Mouse (Mus musculus) kidney, postnatal 0 days (tissue): ENCODE data around the gene Clec4a3. TPM values are rescaled to one million over a fixed set of nuclear protein-coding genes. Genes with fewer than 3 reads are reported as not detected.
A peak's percentile ranks its signal among the peaks of the same experiment; 100 is the strongest.
"Not testable (repeated sequence)": the region's sequence is repeated elsewhere in the genome, so short reads cannot be mapped to it uniquely, and the experiment has no call there.

ENCODE experiments used
- ATAC-seq: fragments of 200-750 bp; cut with Nextera tagmentation; replicated peaks from 2 replicates; pipeline ENCODE4 v1.8.0; 2017; ENCODE audit warnings: low read depth, moderate number of reproducible peaks, moderate TSS enrichment, moderate library complexity; ENCODE audit not compliant: low FRiP score
- DNase-seq: peaks from one replicate; pipeline ENCODE4 v3.0.0-alpha.2; 2016; ENCODE audit warnings: low spot score
- H3K27ac ChIP-seq: fragments of 300-500 bp; sonication (generic); 2 replicates; pipeline ENCODE4 v1.5.1; 2014; ENCODE audit warnings: mild to moderate bottlenecking
- H3K27me3 ChIP-seq: fragments of 300-500 bp; sonication (generic); 2 replicates; pipeline ENCODE4 v1.6.1; 2014; ENCODE audit warnings: low read length, mixed read lengths; ENCODE audit not compliant: insufficient read depth
- H3K36me3 ChIP-seq: fragments of 300-500 bp; sonication (generic); 2 replicates; pipeline ENCODE4 v1.6.1; 2014; ENCODE audit warnings: low read length, mixed read lengths; ENCODE audit not compliant: insufficient read depth
- H3K4me1 ChIP-seq: fragments of 300-500 bp; sonication (generic); replicated peaks from 2 replicates; pipeline ENCODE4 v1.6.1; 2014; ENCODE audit warnings: antibody characterized with exemption, low read length, mixed read lengths; ENCODE audit not compliant: insufficient read depth
- H3K4me2 ChIP-seq: fragments of 300-500 bp; sonication (generic); 2 replicates; pipeline ENCODE4 v1.6.1; 2014; ENCODE audit warnings: mild to moderate bottlenecking, low read length, moderate library complexity, mixed read lengths
- H3K4me3 ChIP-seq: fragments of 300-500 bp; sonication (generic); replicated peaks from 2 replicates; pipeline ENCODE4 v1.5.1; 2014; ENCODE audit warnings: low read depth, low read length
- H3K9ac ChIP-seq: fragments of 300-500 bp; sonication (generic); 2 replicates; pipeline ENCODE4 v1.6.1; 2014; ENCODE audit warnings: low read depth, low read length
- H3K9me3 ChIP-seq: fragments of 300-500 bp; sonication (generic); replicated peaks from 2 replicates; pipeline ENCODE4 v1.6.1; 2016; ENCODE audit warnings: low read length, inconsistent platforms, mixed read lengths
- CTCF ChIP-seq: IDR thresholded peaks from 2 replicates; pipeline ENCODE4 v1.5.1; 2016; ENCODE audit warnings: antibody characterized with exemption, low read depth, mild to moderate bottlenecking, moderate library complexity
- WGBS: fragments of 180-500 bp; shearing (Covaris S2); extraction: QIAGEN DNeasy Blood & Tissue Kit; methylation state at CpG from one replicate; pipeline ENCODE4 v1.1.7; 2014; 5-methylcytosine and 5-hydroxymethylcytosine counted together
- polyA plus RNA-seq: library from polyadenylated mRNA; unstranded; fragments of >200 nt; fragmentation: Nextera tagmentation; extraction: Ambion mirVana; gene quantifications from 2 replicates; pipeline ENCODE4 v1.2.1, GENCODE M21; 2015

Clec4a3 gene
- polyA plus RNA-seq, 1 experiment from 2014 or later = 4.3 TPM

DNA sequence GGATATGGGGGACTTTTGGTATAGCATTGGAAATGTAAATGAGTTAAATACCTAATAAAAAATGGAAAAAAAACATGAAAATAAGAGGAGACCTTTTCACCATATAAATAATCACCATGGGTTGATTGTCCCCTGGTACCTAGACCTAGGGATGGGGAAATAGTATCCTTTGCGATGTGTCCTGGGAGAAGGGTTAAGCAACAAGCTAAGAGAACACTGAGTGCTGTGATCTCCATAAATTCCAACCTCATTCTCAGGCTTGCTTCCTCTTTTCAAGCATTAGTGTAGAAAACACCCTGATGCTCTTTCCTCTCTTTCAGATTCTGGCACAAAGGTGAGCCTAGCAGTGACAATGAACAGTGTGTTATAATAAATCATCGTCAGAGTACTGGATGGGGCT is 16.7 kb downstream of the Clec4a3 start:
- H3K4me3 ChIP-seq = no peak overlapping the region
- DNase-seq (no peak), ATAC-seq (no peak)
- no peaks in the 10 kb centered on the region for H3K9me3 ChIP-seq
- no peaks in the 10 kb centered on the region for H3K4me1 ChIP-seq
- no peak overlapping the region for H3K27ac ChIP-seq
- H3K9ac ChIP-seq = no peak overlapping the region
- WGBS = 91% methylated on average over 2 of the region's 2 CpGs
- no peaks in the 10 kb centered on the region for H3K36me3 ChIP-seq
- H3K27me3 ChIP-seq = no peaks in the 10 kb centered on the region
- no peak for TF ChIP-seq CTCF
- no peak overlapping the region for H3K4me2 ChIP-seq

- H3K27ac ChIP-seq = no peak within 1 kb of the TSS
- WGBS = 83% methylated on average over 6 of the region's 6 CpGs
Measured at GRCm38 (mm10) chr6:122989876-122990437, 37.6 kb downstream of the Clec4a3 start, which contains the start of gene Clec4a4. TSS of gene Clec4a4 (plus strand) at chr6:122990367.

GRCm38 (mm10) chr6:123004696-123005095 is 52.4 kb downstream of the Clec4a3 start:
- H3K9ac ChIP-seq, H3K4me1 ChIP-seq, H3K36me3 ChIP-seq, H3K27ac ChIP-seq, H3K4me2 ChIP-seq, H3K4me3 ChIP-seq, ATAC-seq, H3K27me3 ChIP-seq, DNase-seq, H3K9me3 ChIP-seq: not testable (repeated sequence)
- WGBS = 78% methylated on average over 2 of the region's 2 CpGs

More at GRCm38 (mm10) chr6:122989876-122990437, 37.6 kb downstream of the Clec4a3 start, which contains the start of gene Clec4a4:
- Histone ChIP-seq H3K4me2 (no peak within 1 kb of the TSS), H3K4me3 (no peak within 1 kb of the TSS), H3K4me1 (no peaks in the 10 kb centered on the region), H3K36me3 (no peaks in the 10 kb centered on the region), H3K27me3 (no peaks in the 10 kb centered on the region), H3K9me3 (no peaks in the 10 kb centered on the region), H3K9ac (no peak within 1 kb of the TSS)
- ATAC-seq (no peak), DNase-seq (no peak)
- TF ChIP-seq CTCF = no peak

GRCm38 (mm10) chr6:123005591-123005990 is 53.3 kb downstream of the Clec4a3 start:
- ATAC-seq (no peak), DNase-seq (no peak)
- no peak overlapping the region for H3K27ac ChIP-seq
- no peak overlapping the region for H3K4me2 ChIP-seq
- H3K4me3 ChIP-seq = no peak overlapping the region
- no peaks in the 10 kb centered on the region for H3K4me1 ChIP-seq
- peak; percentile 35; the same call in 1 of the 2 replicates for TF ChIP-seq CTCF
- no peaks in the 10 kb centered on the region for H3K9me3 ChIP-seq
- 59% methylated on average over 1 of the region's 1 CpGs for WGBS
- no peaks in the 10 kb centered on the region for H3K36me3 ChIP-seq
- H3K27me3 ChIP-seq = no peaks in the 10 kb centered on the region
- no peak overlapping the region for H3K9ac ChIP-seq

Other genes with a start within 250 kb of the Clec4a3 start
- not detected in 2 replicates for gene Nanog, start 245.0 kb upstream of the Clec4a3 start, polyA plus RNA-seq
- gene Slc2a3, start 150.9 kb upstream of the Clec4a3 start, polyA plus RNA-seq = 4.1 and 4.4 TPM in 2 replicates
- 5.2 and 5.5 TPM in 2 replicates for gene Foxj2, start 132.6 kb upstream of the Clec4a3 start, polyA plus RNA-seq
- gene C3ar1, start 96.4 kb upstream of the Clec4a3 start, polyA plus RNA-seq = 2.1 and 2.3 TPM in 2 replicates
- 37.6 and 39.8 TPM in 2 replicates for gene Necap1, start 78.0 kb upstream of the Clec4a3 start, polyA plus RNA-seq
- 3.0 and 3.1 TPM in 2 replicates for gene Clec4a1, start 30.7 kb upstream of the Clec4a3 start, polyA plus RNA-seq
- not detected in 2 replicates for gene Clec4a4, start 37.9 kb downstream of the Clec4a3 start, polyA plus RNA-seq
- gene Clec4b1, start 97.4 kb downstream of the Clec4a3 start, polyA plus RNA-seq = 0.21 TPM in 1 of 2 replicates, not detected in the other
- 4.1 and 5.8 TPM in 2 replicates for gene Clec4a2, start 153.9 kb downstream of the Clec4a3 start, polyA plus RNA-seq
- gene Clec4b2, start 220.4 kb downstream of the Clec4a3 start, polyA plus RNA-seq = not detected in 2 replicates